Mouse (Mus musculus): ENCODE measurements at regions not wholly inside any gene's neighbourhood (a gene's known extent, or its start where the extent isn't known, plus 50 kb on each side); places are given as distances from the start of the nearest gene placed in this dataset.

DNA sequence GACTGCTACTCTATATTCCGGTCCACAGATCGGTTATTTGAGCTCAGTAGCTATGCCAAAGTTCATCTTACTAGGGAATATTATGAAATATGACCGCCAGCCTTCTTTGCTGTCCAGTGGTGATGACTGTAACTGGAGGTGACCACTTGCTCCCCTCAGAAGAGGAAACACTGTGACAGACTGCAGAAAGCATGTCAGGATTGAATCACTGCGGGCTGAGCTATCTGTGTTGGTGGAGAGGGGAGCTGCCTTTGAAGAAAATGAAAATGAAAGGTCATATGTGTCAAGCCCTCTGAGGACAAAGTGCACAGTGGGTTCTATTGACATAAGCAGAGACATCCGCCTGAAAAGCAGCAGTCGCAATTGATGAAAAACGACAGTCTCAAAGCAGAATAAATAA lies 222.5 kb downstream of the 1700009N14Rik start:
- TF ChIP-seq MAX (IDR thresholded peaks at IDR 0.05; ENCODE audit: low read length), result no peak
- TF ChIP-seq CTCF (IDR thresholded peaks at IDR 0.05 in 2 of 3, conservative IDR thresholded peaks at IDR 0.05 in 1 of 3; ENCODE audit: control insufficient read depth in 1 of 3, insufficient read depth in 1 of 3, low read depth in 2 of 3, low read length in 3 of 3, poor library complexity in 1 of 3, severe bottlenecking in 1 of 3), result no peak
- no peak for TF ChIP-seq RAD21 (IDR thresholded peaks at IDR 0.05; ENCODE audit: low read depth, low read length)
- TF ChIP-seq USF1 (IDR thresholded peaks at IDR 0.05; ENCODE audit: low read depth, low read length), result no peak
- TF ChIP-seq JUND (IDR thresholded peaks at IDR 0.05; ENCODE audit: low read depth, low read length), result no peak
- no peak for TF ChIP-seq HCFC1 (IDR thresholded peaks at IDR 0.05; ENCODE audit: low read depth, low read length)
- no peak for TF ChIP-seq MXI1 (IDR thresholded peaks at IDR 0.05; ENCODE audit: low read depth, low read length)
- no peak for TF ChIP-seq POLR2A (IDR thresholded peaks at IDR 0.05; ENCODE audit: control insufficient read depth in 1 of 2, insufficient read depth in 1 of 2, low read depth in 1 of 2, low read length in 2 of 2, poor library complexity in 1 of 2)
- TF ChIP-seq ZNF384 (IDR thresholded peaks at IDR 0.05; ENCODE audit: low read depth, low read length), result no peak
- no peak for TF ChIP-seq E2F4 (IDR thresholded peaks at IDR 0.05; ENCODE audit: borderline replicate concordance, low read depth, low read length)
- no peak for TF ChIP-seq UBTF (IDR thresholded peaks at IDR 0.05; ENCODE audit: borderline replicate concordance, insufficient read depth, low read depth, low read length)
- no peak for TF ChIP-seq USF2 (IDR thresholded peaks at IDR 0.05; ENCODE audit: borderline replicate concordance in 1 of 2, insufficient read depth in 1 of 2, low read depth in 1 of 2, low read length in 2 of 2)
- no peak for TF ChIP-seq GATA1 (IDR thresholded peaks at IDR 0.05; ENCODE audit: low read depth, low read length)
